Mouse (Mus musculus) T-helper 2 cell (primary cell): ENCODE data around the gene Dnajc6.

Experiments
- in situ Hi-C: fragments of 300-600 bp; cut with MboI, MseI; formaldehyde crosslinking; loops from one replicate; pipeline ENCODE4 v1.15.1; 2025; ENCODE audit warnings: high pct_unique_total_duplicates

The Dnajc6 gene

GRCm38 (mm10) chr4:101637472-101637871 is 141.0 kb downstream of the Dnajc6 start:
- in situ Hi-C loops: no loop called here

GRCm38 (mm10) chr4:101640631-101641030 is 144.2 kb downstream of the Dnajc6 start:
- in situ Hi-C loops: loop anchor here (10.0 kb wide), 1 partner anchor 136 kb away; no protein-coding TSS in a partner anchor

- in situ Hi-C loops: loop anchor here (10.0 kb wide), 1 partner anchor 138 kb away; no protein-coding TSS in a partner anchor
Observed at GRCm38 (mm10) chr4:101642708-101643107, 146.3 kb downstream of the Dnajc6 start.

GRCm38 (mm10) chr4:101643216-101643615 is 146.8 kb downstream of the Dnajc6 start:
- in situ Hi-C loops: loop anchor here (10.0 kb wide), 1 partner anchor 138 kb away; no protein-coding TSS in a partner anchor

- in situ Hi-C loops: loop anchor here (10.0 kb wide), 1 partner anchor 142 kb away; no protein-coding TSS in a partner anchor
Observed at GRCm38 (mm10) chr4:101646857-101647195, 150.4 kb downstream of the Dnajc6 start.

- in situ Hi-C loops: loop anchor here (10.0 kb wide), 1 partner anchor 143 kb away; no protein-coding TSS in a partner anchor
Observed at GRCm38 (mm10) chr4:101647196-101647905, 150.9 kb downstream of the Dnajc6 start, which contains the start of gene Leprot. TSS of gene Leprot (plus strand) at chr4:101647718.

- in situ Hi-C loops: loop anchor here (10.0 kb wide), 1 partner anchor 143 kb away; no protein-coding TSS in a partner anchor
Observed at GRCm38 (mm10) chr4:101647976-101648642, 151.7 kb downstream of the Dnajc6 start.

- in situ Hi-C loops: loop anchor here (10.0 kb wide), 1 partner anchor 144 kb away; no protein-coding TSS in a partner anchor
Observed at GRCm38 (mm10) chr4:101648745-101649144, 152.3 kb downstream of the Dnajc6 start.

GRCm38 (mm10) chr4:101650961-101651360 is 154.5 kb downstream of the Dnajc6 start:
- in situ Hi-C loops: loop anchor here (25.0 kb wide), 1 partner anchor 336 kb away; the partner anchor contains the start of genes Gm12789 and Gm12790

GRCm38 (mm10) chr4:101654256-101654655 is 157.8 kb downstream of the Dnajc6 start:
- in situ Hi-C loops: loop anchor here (25.0 kb wide), 1 partner anchor 333 kb away; the partner anchor contains the start of genes Gm12789 and Gm12790

GRCm38 (mm10) chr4:101654788-101655414 is 158.5 kb downstream of the Dnajc6 start:
- in situ Hi-C loops: loop anchor here (25.0 kb wide), 1 partner anchor 332 kb away; the partner anchor contains the start of genes Gm12789 and Gm12790

- in situ Hi-C loops: loop anchor here (25.0 kb wide), 1 partner anchor 332 kb away; the partner anchor contains the start of genes Gm12789 and Gm12790
Observed at GRCm38 (mm10) chr4:101655415-101655790, 159.0 kb downstream of the Dnajc6 start.

GRCm38 (mm10) chr4:101656056-101656455 is 159.6 kb downstream of the Dnajc6 start:
- in situ Hi-C loops: loop anchor here (25.0 kb wide), 1 partner anchor 331 kb away; the partner anchor contains the start of genes Gm12789 and Gm12790

GRCm38 (mm10) chr4:101656956-101657570 is 160.6 kb downstream of the Dnajc6 start:
- in situ Hi-C loops: loop anchor here (25.0 kb wide), 1 partner anchor 330 kb away; the partner anchor contains the start of genes Gm12789 and Gm12790

GRCm38 (mm10) chr4:101664160-101664750 is 167.8 kb downstream of the Dnajc6 start:
- in situ Hi-C loops: loop anchor here (25.0 kb wide), 1 partner anchor 323 kb away; the partner anchor contains the start of genes Gm12789 and Gm12790

- in situ Hi-C loops: loop anchor here (25.0 kb wide), 1 partner anchor 323 kb away; the partner anchor contains the start of genes Gm12789 and Gm12790
Observed at GRCm38 (mm10) chr4:101664766-101665165, 168.3 kb downstream of the Dnajc6 start.

GRCm38 (mm10) chr4:101669161-101669560 is 172.7 kb downstream of the Dnajc6 start:
- in situ Hi-C loops: loop anchor here (25.0 kb wide), 1 partner anchor 318 kb away; the partner anchor contains the start of genes Gm12789 and Gm12790

GRCm38 (mm10) chr4:101669811-101670210 is 173.4 kb downstream of the Dnajc6 start:
- in situ Hi-C loops: loop anchor here (25.0 kb wide), 1 partner anchor 317 kb away; the partner anchor contains the start of genes Gm12789 and Gm12790

GRCm38 (mm10) chr4:101674790-101675189 is 178.3 kb downstream of the Dnajc6 start:
- in situ Hi-C loops: loop anchor here (25.0 kb wide), 1 partner anchor 313 kb away; the partner anchor contains the start of genes Gm12789 and Gm12790

GRCm38 (mm10) chr4:101675726-101676125 is 179.3 kb downstream of the Dnajc6 start:
- in situ Hi-C loops: no loop called here
